ENCODE assay signal across 11 mouse cellular contexts in genomic region chr13:95336122-95336677, GRCm38 (mm10). TPM values are rescaled to one million over a fixed set of nuclear protein-coding genes. Genes with fewer than 3 reads are reported as not detected.
A peak's percentile ranks its signal among the peaks of the same experiment; 100 is the strongest.
DNase-seq lines count a peak whose midpoint lies in the region; ATAC-seq lines count a peak whose summit lies in the region.
"Had no signal": no experiment of that assay in that cellular context is flagged by ENCODE, and none has a peak within 500 bp of the region (broad histone marks: within the 10 kb centered on the region; RNA-seq: fewer than 3 reads in every experiment).

No protein-coding gene starts in this region.

- no peaks in the 10 kb centered on the region for H3K27me3 ChIP-seq in heart, embryonic 12.5 days (replicated peaks)
- H3K27me3 ChIP-seq in forebrain, embryonic 13.5 days: no peaks in the 10 kb centered on the region
- H3K27me3 ChIP-seq in midbrain, embryonic 15.5 days (replicated peaks): no peaks in the 10 kb centered on the region

- WGBS in heart, embryonic 12.5 days: 82% methylated on average over 40 of the region's 40 CpGs
- 70% methylated on average over 40 of the region's 40 CpGs for WGBS in forebrain, embryonic 13.5 days
- WGBS in midbrain, embryonic 15.5 days: 63% methylated on average over 40 of the region's 40 CpGs

- H3K4me2 ChIP-seq in heart, embryonic 12.5 days: no peak overlapping the region
- no peak overlapping the region for H3K4me2 ChIP-seq in forebrain, embryonic 13.5 days
- peak overlapping the region; percentile 21 for H3K4me2 ChIP-seq in midbrain, embryonic 15.5 days

- peak; percentile 51; the same call in 1 of the 2 replicates for ATAC-seq in heart, embryonic 12.5 days (ENCODE audit: insufficient number of reproducible peaks, low FRiP score)
- peak; percentile 55; the same call in 1 of the 2 replicates for ATAC-seq in forebrain, embryonic 13.5 days
- peak; percentile 48 for ATAC-seq in midbrain, embryonic 15.5 days (replicated peaks)
- ATAC-seq in monocyte, adult 5-6 weeks (replicated peaks; ENCODE audit: insufficient number of reproducible peaks, low FRiP score, low TSS enrichment, poor library complexity, severe bottlenecking): no peak
- ATAC-seq: liver, postnatal 0 days had no signal

- H3K9ac ChIP-seq in heart, embryonic 12.5 days: no peak overlapping the region
- no peak overlapping the region for H3K9ac ChIP-seq in forebrain, embryonic 13.5 days
- no peak overlapping the region for H3K9ac ChIP-seq in midbrain, embryonic 15.5 days
- H3K9ac ChIP-seq: liver, postnatal 0 days had no signal

- no peaks in the 10 kb centered on the region for H3K4me1 ChIP-seq in heart, embryonic 12.5 days (replicated peaks)
- H3K4me1 ChIP-seq in forebrain, embryonic 13.5 days: 0 out of 2 replicates have a peak, but pooled peaks cover 8% of the 10 kb centered on the region
- no peaks in the 10 kb centered on the region for H3K4me1 ChIP-seq in midbrain, embryonic 15.5 days

- no peak for DNase-seq in heart, adult 18-20 months
- peak; percentile 71 for DNase-seq in ZHBTc4 (ENCODE audit: low read depth, low spot score)
- no peak for DNase-seq in adrenal gland, postnatal 10 days
- no peak for DNase-seq in frontal cortex, postnatal 36 days (ENCODE audit: low spot score in 2 of 2)
- DNase-seq: adrenal gland, postnatal 25 days; kidney, adult 9 months; liver, postnatal 0 days had no signal

- no peak overlapping the region for H3K4me3 ChIP-seq in heart, embryonic 12.5 days
- H3K4me3 ChIP-seq in forebrain, embryonic 13.5 days: no peak overlapping the region
- 0 out of 2 replicates have a peak overlapping the region, but pooled peaks have one; percentile 5 for H3K4me3 ChIP-seq in midbrain, embryonic 15.5 days

- H3K27ac ChIP-seq in heart, embryonic 12.5 days (ENCODE audit: poor library complexity, severe bottlenecking): no peak overlapping the region
- no peak overlapping the region for H3K27ac ChIP-seq in forebrain, embryonic 13.5 days
- no peak overlapping the region for H3K27ac ChIP-seq in midbrain, embryonic 15.5 days

- peaks cover 38% of the 10 kb centered on the region for H3K36me3 ChIP-seq in heart, embryonic 12.5 days
- H3K36me3 ChIP-seq in forebrain, embryonic 13.5 days (ENCODE audit: poor library complexity, severe bottlenecking): peaks cover 51% of the 10 kb centered on the region
- peaks cover 20% of the 10 kb centered on the region for H3K36me3 ChIP-seq in midbrain, embryonic 15.5 days (replicated peaks)

- H3K9me3 ChIP-seq in heart, embryonic 12.5 days (replicated peaks): 0 out of 2 replicates have a peak, but pooled peaks cover 2% of the 10 kb centered on the region
- peaks cover 3% of the 10 kb centered on the region for H3K9me3 ChIP-seq in forebrain, embryonic 13.5 days (replicated peaks)
- H3K9me3 ChIP-seq in midbrain, embryonic 15.5 days: no peaks in the 10 kb centered on the region

RNA-seq across cellular contexts. Expression of gene Zbed3, which starts 12.8 kb away (rescaled TPM):
- 60.0 and 64.3 TPM in 2 replicates for polyA plus RNA-seq in heart, embryonic 12.5 days (2016; fragmentation: Nextera tagmentation; extraction: Ambion mirVana)
- total RNA-seq in heart, adult 18-20 months (2021): 10 to 100 TPM; 13.0 to 13.5 TPM
- polyA plus RNA-seq in forebrain, embryonic 13.5 days (2015; fragmentation: Nextera tagmentation; extraction: Ambion mirVana): 49.7 and 53.6 TPM in 2 replicates
- polyA plus RNA-seq in midbrain, embryonic 15.5 days (2015; fragmentation: Nextera tagmentation; extraction: Ambion mirVana): 38.5 and 38.9 TPM in 2 replicates
- total RNA-seq in monocyte, adult 5-6 weeks (2017): 1.9 to 6.5 TPM (median 4.9 TPM) in 3 replicates
- total RNA-seq in adrenal gland, postnatal 10 days (2021): 10 to 100 TPM; 34.9 to 36.3 TPM

RNA-seq across cellular contexts. Expression of gene Aggf1, which starts 39.0 kb away (rescaled TPM):
- polyA plus RNA-seq in heart, embryonic 12.5 days (2016; fragmentation: Nextera tagmentation; extraction: Ambion mirVana): 30.3 and 31.6 TPM in 2 replicates
- total RNA-seq in heart, adult 18-20 months (2021): 10 to 100 TPM; 23.2 to 24.2 TPM
- polyA plus RNA-seq in forebrain, embryonic 13.5 days (2015; fragmentation: Nextera tagmentation; extraction: Ambion mirVana): 41.7 and 42.0 TPM in 2 replicates
- 41.8 and 42.9 TPM in 2 replicates for polyA plus RNA-seq in midbrain, embryonic 15.5 days (2015; fragmentation: Nextera tagmentation; extraction: Ambion mirVana)
- total RNA-seq in monocyte, adult 5-6 weeks (2017): 54.7 to 66.6 TPM (median 55.3 TPM) in 3 replicates
- 10 to 100 TPM; 30.0 to 36.7 TPM for total RNA-seq in adrenal gland, postnatal 10 days (2021)
